Mouse (Mus musculus) left cerebral cortex, postnatal 4 days (tissue): ENCODE measurements around the gene Cdv3. TPM values are rescaled to one million over a fixed set of nuclear protein-coding genes. Genes with fewer than 3 reads are reported as not detected.

Experiments used
- DNase-seq: peaks from one replicate; pipeline ENCODE4 v3.0.0-alpha.2; 2022
- intact Hi-C: fragments of 180-260 bp; cut with DNase I; formaldehyde crosslinking; loops from one replicate; pipeline ENCODE4 v1.15.1; 2025
- total RNA-seq, 2 experiments: library from RNA; stranded (reverse); gene quantifications; 2 replicates each; pipeline ENCODE4 v1.2.3; 2021

The Cdv3 gene
- total RNA-seq, 2 experiments from 2014 or later = 128 to 131 TPM

DNA sequence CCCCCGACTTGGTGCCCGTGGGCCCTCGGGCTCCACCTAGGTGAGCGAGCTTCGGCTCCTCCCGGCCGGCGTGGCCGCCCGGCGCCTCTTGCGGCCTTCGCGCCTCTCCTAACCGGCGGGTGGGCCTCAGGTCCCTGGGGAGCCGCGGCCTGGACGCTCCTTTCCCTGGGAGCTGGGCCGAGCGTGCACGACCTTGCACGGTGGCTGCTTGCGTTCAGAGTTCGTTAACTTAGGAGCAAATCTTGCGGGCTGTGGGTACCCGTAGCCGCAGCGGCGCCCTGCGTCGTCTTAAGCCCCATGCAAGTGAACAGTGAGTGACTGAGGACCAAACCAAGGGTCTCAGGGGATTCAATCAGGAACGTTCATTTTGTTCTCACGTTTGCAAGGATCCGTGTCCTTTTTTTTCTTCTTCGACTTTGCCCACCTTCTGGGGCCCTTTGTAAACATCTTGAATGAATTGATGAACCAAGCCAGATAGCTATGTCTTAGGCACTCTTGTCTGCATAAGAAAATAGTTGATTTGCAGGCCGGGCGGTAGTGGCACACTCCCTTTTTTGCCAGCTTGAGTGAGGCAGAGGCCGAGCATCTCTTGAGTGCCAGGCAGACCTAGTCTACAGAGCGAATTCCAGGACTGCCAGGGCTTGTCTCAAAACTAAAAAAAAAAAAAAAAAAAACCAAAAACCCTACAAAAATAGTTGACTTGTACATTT lies 60.2 kb downstream of the Cdv3 start:
- intact Hi-C loops = loop anchor here (10.0 kb wide), 2 partner anchors 101 to 211 kb away; partner anchors contain the start of gene Srprb
- DNase-seq = no peak

DNA sequence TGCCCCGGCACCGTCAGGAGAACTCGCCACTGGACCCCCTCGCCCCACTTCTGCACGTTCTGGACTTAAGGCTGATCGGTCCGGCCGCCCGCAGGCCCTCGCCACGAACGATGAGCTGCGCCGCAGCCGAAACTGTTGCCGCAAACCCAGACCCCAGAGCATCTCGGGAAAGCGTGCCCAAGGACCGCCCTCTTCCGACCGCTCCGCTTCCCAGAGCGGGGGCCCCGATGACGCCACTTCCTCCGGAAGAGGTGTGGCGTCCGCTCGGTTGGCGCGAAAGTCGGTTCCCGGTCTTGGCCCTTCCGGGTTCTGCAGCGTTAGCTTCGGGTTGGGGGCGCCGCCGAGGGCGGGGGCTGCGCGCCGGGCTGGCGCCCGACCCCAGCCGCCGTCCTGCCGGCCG lies 60.7 kb downstream of the Cdv3 start, which contains the start of the genes 1300017J02Rik and Topbp1:
Gene 1300017J02Rik (minus strand): TSS at position 156 of the 400 bp plus-strand sequence.
Gene Topbp1 (plus strand): TSS at position 289 of the 400 bp plus-strand sequence.
- DNase-seq = peak; percentile 95
- intact Hi-C loops = loop anchor here (10.0 kb wide), 2 partner anchors 100 to 210 kb away; partner anchors contain the start of gene Srprb

Other genes with a start within 250 kb of the Cdv3 start
- gene Srprb, start 163.7 kb downstream of the Cdv3 start, total RNA-seq = 10 to 100 TPM; 21.8 to 24.4 TPM
- 1 to 10 TPM; 2.6 to 3.0 TPM for gene Gm20425, start 135.5 kb downstream of the Cdv3 start, total RNA-seq
- gene Trf, start 135.4 kb downstream of the Cdv3 start, total RNA-seq = 10 to 100 TPM in 1 of 2 experiments, 1 to 10 TPM in 1; 6.1 to 11.1 TPM
- under 1 TPM in 1 of 2 experiments, not detected in 1; 0.56 TPM for gene 1300017J02Rik, start 60.8 kb downstream of the Cdv3 start, total RNA-seq
- gene Topbp1, start 60.6 kb downstream of the Cdv3 start, total RNA-seq = 10 to 100 TPM; 33.6 to 35.1 TPM
- 1 to 10 TPM in 1 of 2 experiments, under 1 TPM in 1; 0.77 to 1.5 TPM for gene Bfsp2, start 114.6 kb upstream of the Cdv3 start, total RNA-seq